Mouse (Mus musculus): ENCODE data around the gene Wdr61. TPM values are rescaled to one million over a fixed set of nuclear protein-coding genes. Genes with fewer than 3 reads are reported as not detected.

The Wdr61 gene
- total RNA-seq, 2 experiments from 2014 or later: 18.0 to 19.1 TPM

DNA sequence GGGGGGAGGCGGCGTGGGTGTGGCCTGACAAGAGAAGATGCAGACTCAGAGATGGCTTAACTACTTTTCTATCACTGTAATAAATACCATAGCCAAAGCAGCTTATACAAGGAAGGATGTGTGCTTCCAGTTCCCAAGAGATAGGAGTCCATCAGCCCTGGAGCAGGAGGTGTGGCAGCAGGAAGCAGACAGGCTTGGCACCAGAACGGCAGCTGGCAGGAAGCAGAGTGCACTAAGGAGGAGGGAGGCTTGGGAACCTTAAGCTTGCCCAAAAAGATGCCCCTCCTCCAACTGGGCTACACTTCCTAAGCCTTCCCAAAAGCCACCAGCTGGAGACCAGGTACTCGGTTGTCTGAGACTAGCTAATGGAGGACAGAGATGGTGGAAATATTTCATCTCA is 51.5 kb downstream of the Wdr61 start:
- no peak for DNase-seq

- DNase-seq: peak; percentile 48
Observed at GRCm38 (mm10) chr9:54676531-54676986, 57.8 kb downstream of the Wdr61 start.

DNA sequence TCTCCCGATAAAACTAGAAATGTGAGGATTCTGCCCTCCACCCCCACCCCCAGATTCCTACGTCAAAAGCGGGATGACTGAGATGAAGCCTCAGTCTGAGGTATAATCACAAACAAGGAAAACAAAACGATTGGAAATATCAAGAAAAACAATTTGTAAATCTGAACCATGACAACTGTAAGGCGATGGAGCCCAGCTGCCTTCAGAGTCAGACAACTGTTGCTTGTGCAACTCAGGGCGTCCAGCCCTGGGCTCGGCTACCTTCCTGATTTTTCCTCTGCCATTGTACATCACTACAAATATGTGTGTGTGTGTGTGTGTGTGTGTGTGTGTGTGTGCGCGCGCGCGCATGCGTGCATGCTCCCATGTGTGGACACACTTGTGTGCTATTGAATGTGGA is 60.4 kb downstream of the Wdr61 start:
- DNase-seq: no peak

- DNase-seq: no peak
Observed at GRCm38 (mm10) chr9:54671962-54672361, 62.4 kb downstream of the Wdr61 start.

- no peak for DNase-seq
Observed at GRCm38 (mm10) chr9:54668455-54668854, 65.9 kb downstream of the Wdr61 start.

- no peak for DNase-seq
Observed at GRCm38 (mm10) chr9:54666116-54666515, 68.2 kb downstream of the Wdr61 start.

Small RNA genes within 50 kb of the gene (microRNA-seq; reads per million reads assigned to microRNA genes)
- gene Mir5710 (ENCODE audit: borderline replicate concordance in 2 of 2): 0 reads per million in 2 experiments

Other genes starting within 250 kb of the Wdr61 start
- 1 to 10 TPM; 2.7 to 4.0 TPM for gene Dmxl2, start 232.9 kb downstream of the Wdr61 start, total RNA-seq (2021)
- not detected for gene Sh2d7, start 195.5 kb downstream of the Wdr61 start, total RNA-seq (2021)
- gene Cib2, start 174.3 kb downstream of the Wdr61 start, total RNA-seq (2021): 100 to 1,000 TPM; 101 to 109 TPM
- gene Idh3a, start 148.2 kb downstream of the Wdr61 start, total RNA-seq (2021): 100 to 1,000 TPM; 561 to 568 TPM
- under 1 TPM; 0.32 to 0.33 TPM for gene Acsbg1, start 72.6 kb downstream of the Wdr61 start, total RNA-seq (2021)
- 100 to 1,000 TPM in 1 of 2 experiments, 10 to 100 TPM in 1; 62.5 to 147 TPM for gene Dnaja4, start 35.6 kb downstream of the Wdr61 start, total RNA-seq (2021)
- gene Crabp1, start 30.2 kb upstream of the Wdr61 start, total RNA-seq (2021): under 1 TPM in 1 of 2 experiments, not detected in 1; 0.49 TPM
- gene Ireb2, start 129.3 kb upstream of the Wdr61 start, total RNA-seq (2021): 10 to 100 TPM; 21.7 to 22.1 TPM
- under 1 TPM; 0.83 to 0.84 TPM for gene Hykk, start 182.8 kb upstream of the Wdr61 start, total RNA-seq (2021)
- 100 to 1,000 TPM; 109 to 123 TPM for gene Psma4, start 216.3 kb upstream of the Wdr61 start, total RNA-seq (2021)
- gene AY074887, start 216.5 kb upstream of the Wdr61 start, total RNA-seq (2021): not detected
- not detected for gene Chrna5, start 246.4 kb upstream of the Wdr61 start, total RNA-seq (2021)

All from gastrocnemius, postnatal 25 days (tissue).